Mouse (Mus musculus) forebrain, embryonic 11.5 days (tissue): ENCODE results near the gene AI854703. TPM values are rescaled to one million over a fixed set of nuclear protein-coding genes. Genes with fewer than 3 reads are reported as not detected.

Experiments used
- ATAC-seq: fragments of 200-750 bp; cut with Nextera tagmentation; replicated peaks from 2 replicates; pipeline ENCODE4 v1.8.0; 2017; ENCODE audit warnings: moderate TSS enrichment; ENCODE audit not compliant: low FRiP score
- DNase-seq: peaks from one replicate; pipeline ENCODE4 v3.0.0-alpha.2; 2017; ENCODE audit warnings: low spot score
- H3K27ac ChIP-seq: fragments of 300-500 bp; sonication (generic); 2 replicates; pipeline ENCODE4 v1.5.1; 2014; ENCODE audit warnings: low read depth, low read length
- H3K27me3 ChIP-seq: fragments of 300-500 bp; sonication (generic); 2 replicates; pipeline ENCODE4 v1.6.1; 2014; ENCODE audit warnings: mild to moderate bottlenecking, low read length, mixed read lengths; ENCODE audit not compliant: control insufficient read depth, insufficient read depth
- H3K36me3 ChIP-seq: fragments of 300-500 bp; sonication (generic); 2 replicates; pipeline ENCODE4 v1.6.1; 2014; ENCODE audit warnings: mild to moderate bottlenecking, low read length, moderate library complexity, mixed read lengths; ENCODE audit not compliant: control insufficient read depth, insufficient read depth
- H3K4me1 ChIP-seq: fragments of 300-500 bp; sonication (generic); replicated peaks from 2 replicates; pipeline ENCODE4 v1.6.1; 2014; ENCODE audit warnings: low read length, mixed read lengths; ENCODE audit not compliant: control insufficient read depth, insufficient read depth
- H3K4me2 ChIP-seq: fragments of 300-500 bp; sonication (generic); 2 replicates; pipeline ENCODE4 v1.6.1; 2014; ENCODE audit warnings: low read depth, mild to moderate bottlenecking, low read length, moderate library complexity, mixed read lengths; ENCODE audit not compliant: severe bottlenecking
- H3K4me3 ChIP-seq: fragments of 300-500 bp; sonication (generic); 2 replicates; pipeline ENCODE4 v1.5.1; 2014; ENCODE audit warnings: low read depth, low read length
- H3K9ac ChIP-seq: fragments of 300-500 bp; sonication (generic); 2 replicates; pipeline ENCODE4 v1.6.1; 2014; ENCODE audit warnings: low read length
- H3K9me3 ChIP-seq: fragments of 300-500 bp; sonication (generic); 2 replicates; pipeline ENCODE4 v1.6.1; 2016; ENCODE audit warnings: low read length, mixed read lengths; ENCODE audit not compliant: control insufficient read depth
- WGBS: fragments of 180-500 bp; shearing (Covaris S2); extraction: QIAGEN DNeasy Blood & Tissue Kit; methylation state at CpG from one replicate; pipeline ENCODE4 v1.1.7; 2014; 5-methylcytosine and 5-hydroxymethylcytosine counted together
- polyA plus RNA-seq: library from polyadenylated mRNA; unstranded; fragments of >200 nt; fragmentation: Nextera tagmentation; extraction: Ambion mirVana; gene quantifications from 2 replicates; pipeline ENCODE4 v1.2.1, GENCODE M21; 2014

AI854703 gene
- polyA plus RNA-seq, 1 experiment from 2014 or later = 0.48 TPM

DNA sequence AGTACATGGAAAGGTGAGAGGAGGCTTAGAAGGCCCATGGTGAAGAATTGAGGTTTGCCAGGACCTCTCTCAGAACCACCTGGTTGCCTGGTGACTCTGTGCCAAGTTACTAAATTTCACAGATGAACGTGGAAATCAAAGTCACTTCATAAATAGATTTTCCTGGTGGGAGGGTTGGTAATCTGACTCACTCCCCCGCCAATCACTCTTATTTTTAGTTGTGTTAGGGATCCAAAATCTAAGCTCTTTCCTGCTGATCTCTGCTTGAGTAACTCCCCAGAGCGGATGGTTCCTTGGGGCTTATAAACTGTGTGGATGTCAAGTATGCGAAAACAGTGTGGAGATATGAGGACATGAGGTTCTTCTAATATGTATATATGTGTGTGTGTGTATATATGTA lies 55.7 kb downstream of the AI854703 start:
- Histone ChIP-seq H3K27ac (no peak overlapping the region), H3K4me3 (no peak overlapping the region), H3K27me3 (no peaks in the 10 kb centered on the region), H3K4me1 (no peaks in the 10 kb centered on the region), H3K36me3 (no peaks in the 10 kb centered on the region), H3K4me2 (no peak overlapping the region), H3K9me3 (no peaks in the 10 kb centered on the region), H3K9ac (no peak overlapping the region)
- 82% methylated on average over 4 of the region's 4 CpGs for WGBS
- DNase-seq (no peak), ATAC-seq (no peak)

Other genes with a start within 250 kb of the AI854703 start
- 23.5 and 23.8 TPM in 2 replicates for gene Krba1, start 231.2 kb upstream of the AI854703 start, polyA plus RNA-seq
- 17.5 and 19.6 TPM in 2 replicates for gene Zfp467, start 180.9 kb upstream of the AI854703 start, polyA plus RNA-seq
- 0.05 and 0.29 TPM in 2 replicates for gene Sspo, start 178.5 kb upstream of the AI854703 start, polyA plus RNA-seq
- 52.5 and 56.6 TPM in 2 replicates for gene Atp6v0e2, start 89.1 kb upstream of the AI854703 start, polyA plus RNA-seq
- gene Lrrc61, start 72.0 kb upstream of the AI854703 start, polyA plus RNA-seq = 12.6 and 13.7 TPM in 2 replicates
- gene Rarres2, start 54.0 kb upstream of the AI854703 start, polyA plus RNA-seq = 0.60 and 0.84 TPM in 2 replicates
- gene Gm45021, start 37.2 kb upstream of the AI854703 start, polyA plus RNA-seq = not detected in 2 replicates
- gene Repin1, start 32.9 kb upstream of the AI854703 start, polyA plus RNA-seq = 50.2 and 50.6 TPM in 2 replicates
- gene Gm44965, start 32.8 kb upstream of the AI854703 start, polyA plus RNA-seq = 0.67 TPM in 1 of 2 replicates, not detected in the other
- 12.7 and 14.2 TPM in 2 replicates for gene Zfp775, start 24.7 kb upstream of the AI854703 start, polyA plus RNA-seq
- gene Gimap8, start 20.5 kb downstream of the AI854703 start, polyA plus RNA-seq = 0.16 and 0.31 TPM in 2 replicates
- gene Gimap9, start 49.4 kb downstream of the AI854703 start, polyA plus RNA-seq = 3.1 and 3.3 TPM in 2 replicates
- 4.3 and 4.5 TPM in 2 replicates for gene Gimap4, start 57.8 kb downstream of the AI854703 start, polyA plus RNA-seq
- gene Gimap6, start 81.5 kb downstream of the AI854703 start, polyA plus RNA-seq = 7.1 and 8.7 TPM in 2 replicates
- 0.94 TPM in 1 of 2 replicates, not detected in the other for gene Gm28053, start 91.8 kb downstream of the AI854703 start, polyA plus RNA-seq
- not detected in 2 replicates for gene Gimap7, start 91.9 kb downstream of the AI854703 start, polyA plus RNA-seq
- 5.4 and 6.4 TPM in 2 replicates for gene Gimap1, start 112.3 kb downstream of the AI854703 start, polyA plus RNA-seq
- 0.71 and 1.5 TPM in 2 replicates for gene Gimap5, start 119.4 kb downstream of the AI854703 start, polyA plus RNA-seq
- gene Gimap3, start 144.1 kb downstream of the AI854703 start, polyA plus RNA-seq = not detected in 2 replicates
- gene Tmem176a, start 214.2 kb downstream of the AI854703 start, polyA plus RNA-seq = 15.7 and 18.2 TPM in 2 replicates
- gene Tmem176b, start 214.7 kb downstream of the AI854703 start, polyA plus RNA-seq = 50.5 and 51.0 TPM in 2 replicates
- gene Aoc1, start 246.1 kb downstream of the AI854703 start, polyA plus RNA-seq = not detected in 2 replicates